Mouse (Mus musculus) layer of hippocampus, adult 8-10 months (tissue): Measurements from ENCODE around the gene Slc6a1. TPM values are rescaled to one million over a fixed set of nuclear protein-coding genes. Genes with fewer than 3 reads are reported as not detected.

Source experiments
- DNase-seq, 2 experiments: peaks; one replicate each; pipeline ENCODE4 v3.0.0; 2022; ENCODE audit warnings: low spot score in 2 of 2
- total RNA-seq, 4 experiments: library from RNA; stranded (reverse); gene quantifications; 2 replicates each; pipeline ENCODE4 v1.2.4; 2022

Slc6a1 gene
- total RNA-seq, 4 experiments from 2014 or later = 261 to 298 (median 279) TPM

GRCm38 (mm10) chr6:114354635-114355034 lies 72.2 kb downstream of the Slc6a1 start:
- no peak for DNase-seq

GRCm38 (mm10) chr6:114358171-114358570 lies 75.7 kb downstream of the Slc6a1 start:
- no peak for DNase-seq

DNA sequence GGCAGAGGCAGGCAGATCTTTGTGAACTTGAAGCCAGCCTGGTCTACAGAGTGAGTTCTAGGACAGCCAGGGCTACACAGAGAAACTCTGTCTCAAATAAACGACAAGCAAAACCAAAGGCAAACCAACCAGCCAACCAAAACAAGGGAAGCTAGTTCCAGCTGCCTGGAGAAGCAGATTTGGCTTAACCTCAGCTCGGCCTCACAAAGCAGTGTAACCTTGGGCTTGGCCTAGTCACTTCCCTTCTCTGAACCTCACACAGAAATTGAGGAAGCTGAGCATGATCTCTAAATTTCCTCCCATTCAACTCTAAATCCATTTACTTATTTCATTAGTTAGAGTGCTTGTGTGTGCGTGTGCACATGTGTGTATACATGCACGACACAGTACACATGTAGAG lies 79.9 kb downstream of the Slc6a1 start:
- DNase-seq = no peak

- no peak for DNase-seq
These were observed 81.3 kb downstream of the Slc6a1 start for GRCm38 (mm10) chr6:114363740-114364139.

GRCm38 (mm10) chr6:114364734-114365133 lies 82.3 kb downstream of the Slc6a1 start:
- DNase-seq = no peak

GRCm38 (mm10) chr6:114366191-114366590 lies 83.8 kb downstream of the Slc6a1 start:
- no peak for DNase-seq

Other genes with a start within 250 kb of the Slc6a1 start
- 100 to 1,000 TPM; 288 to 357 (median 324) TPM for gene Atp2b2, start 240.0 kb upstream of the Slc6a1 start, total RNA-seq
- 10 to 100 TPM; 75.8 to 95.3 (median 85.6) TPM for gene Slc6a11, start 151.4 kb upstream of the Slc6a1 start, total RNA-seq
- 1 to 10 TPM; 7.7 to 8.4 (median 8.1) TPM for gene Hrh1, start 115.3 kb downstream of the Slc6a1 start, total RNA-seq